Mouse (Mus musculus): ENCODE data around the gene Selenon. TPM values are rescaled to one million over a fixed set of nuclear protein-coding genes. Genes with fewer than 3 reads are reported as not detected.

The Selenon gene
- total and polyA plus RNA-seq, 2 experiments: 0.74 to 2.4 TPM

GRCm38 (mm10) chr4:134491716-134492115 lies 60.2 kb downstream of the Selenon start:
- H3K27ac ChIP-seq (replicated peaks; ENCODE audit: insufficient read depth, low read depth, low read length): no peak overlapping the region
- TF ChIP-seq POLR2A (IDR thresholded peaks at IDR 0.05; ENCODE audit: extremely low read depth, insufficient read depth, low read length) (no peak), CTCF (IDR thresholded peaks at IDR 0.05; ENCODE audit: low read depth, low read length) (no peak)
- H3K79me2 ChIP-seq (ENCODE audit: control insufficient read depth, insufficient read depth, low read length): no peaks in the 10 kb centered on the region
- WGBS: 82% methylated on average over 6 of the region's 6 CpGs
- H3K9ac ChIP-seq (ENCODE audit: low read depth, low read length): no peak overlapping the region
- peaks cover 37% of the 10 kb centered on the region for H3K4me1 ChIP-seq (ENCODE audit: control insufficient read depth, insufficient read depth, low read length)
- H3K4me3 ChIP-seq (ENCODE audit: insufficient read depth, low read depth, low read length): no peak overlapping the region
- no peaks in the 10 kb centered on the region for H3K27me3 ChIP-seq (ENCODE audit: control insufficient read depth, insufficient read depth, low read length)
- no peaks in the 10 kb centered on the region for H3K36me3 ChIP-seq (ENCODE audit: control insufficient read depth, insufficient read depth, low read length)
- no peak for DNase-seq (ENCODE audit: extremely low read depth, low read depth, low spot score)

DNA sequence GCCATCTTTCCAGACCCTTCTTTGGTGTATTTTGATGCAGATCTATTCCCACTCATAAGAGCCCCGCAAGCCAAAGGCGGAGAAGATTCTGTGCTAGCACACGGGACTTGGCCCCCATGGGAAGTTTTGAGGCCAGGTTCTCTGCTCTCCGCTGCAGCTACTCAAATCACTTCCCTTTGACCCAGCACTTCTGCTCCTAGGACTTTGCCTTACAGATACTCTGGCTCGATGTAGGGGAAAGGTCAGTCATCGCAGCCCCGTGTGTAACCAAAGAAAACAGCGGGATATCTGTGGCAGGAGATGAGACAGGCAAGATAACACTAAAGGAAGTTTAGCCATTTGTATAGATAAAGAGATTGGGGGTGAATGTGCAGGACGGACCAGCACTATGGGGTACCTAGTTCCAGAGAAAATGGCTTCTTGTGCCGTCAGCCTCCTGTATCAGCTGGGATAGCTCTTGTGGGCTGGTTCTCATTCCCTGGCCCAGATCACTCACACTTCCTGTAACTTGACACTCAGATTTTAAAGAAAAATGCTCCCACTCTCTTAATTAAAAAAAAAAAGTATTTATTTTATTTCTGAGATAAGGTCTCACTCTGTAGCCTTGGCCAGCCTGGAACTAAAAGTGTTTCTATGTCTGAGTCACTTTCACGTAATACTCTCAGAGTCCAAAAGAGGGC lies 61.8 kb downstream of the Selenon start:
- Histone ChIP-seq H3K36me3 (ENCODE audit: control insufficient read depth, insufficient read depth, low read length) (no peaks in the 10 kb centered on the region), H3K79me2 (ENCODE audit: control insufficient read depth, insufficient read depth, low read length) (no peaks in the 10 kb centered on the region), H3K4me1 (ENCODE audit: control insufficient read depth, insufficient read depth, low read length) (peaks cover 35% of the 10 kb centered on the region), H3K27me3 (ENCODE audit: control insufficient read depth, insufficient read depth, low read length) (no peaks in the 10 kb centered on the region), H3K9ac (ENCODE audit: low read depth, low read length) (peak overlapping the region; percentile 44), H3K4me3 (ENCODE audit: insufficient read depth, low read depth, low read length) (no peak overlapping the region), H3K27ac (replicated peaks; ENCODE audit: insufficient read depth, low read depth, low read length) (peak overlapping the region; percentile 87)
- TF ChIP-seq CTCF (IDR thresholded peaks at IDR 0.05; ENCODE audit: low read depth, low read length): no peak
- no peak for TF ChIP-seq POLR2A (IDR thresholded peaks at IDR 0.05; ENCODE audit: extremely low read depth, insufficient read depth, low read length)
- peak; percentile 94 for DNase-seq (ENCODE audit: extremely low read depth, low read depth, low spot score)
- 14% methylated on average over 11 of the region's 11 CpGs for WGBS

GRCm38 (mm10) chr4:134488211-134488610 lies 63.8 kb downstream of the Selenon start:
- no peaks in the 10 kb centered on the region for H3K36me3 ChIP-seq (ENCODE audit: control insufficient read depth, insufficient read depth, low read length)
- H3K27me3 ChIP-seq (ENCODE audit: control insufficient read depth, insufficient read depth, low read length): no peaks in the 10 kb centered on the region
- H3K79me2 ChIP-seq (ENCODE audit: control insufficient read depth, insufficient read depth, low read length): no peaks in the 10 kb centered on the region
- H3K9ac ChIP-seq (ENCODE audit: low read depth, low read length): no peak overlapping the region
- H3K27ac ChIP-seq (replicated peaks; ENCODE audit: insufficient read depth, low read depth, low read length): peak overlapping the region; percentile 78
- no peak overlapping the region for H3K4me3 ChIP-seq (ENCODE audit: insufficient read depth, low read depth, low read length)
- H3K4me1 ChIP-seq (ENCODE audit: control insufficient read depth, insufficient read depth, low read length): peaks cover 32% of the 10 kb centered on the region
- WGBS: 29% methylated on average over 5 of the region's 5 CpGs
- TF ChIP-seq POLR2A (IDR thresholded peaks at IDR 0.05; ENCODE audit: extremely low read depth, insufficient read depth, low read length): no peak
- TF ChIP-seq CTCF (IDR thresholded peaks at IDR 0.05; ENCODE audit: low read depth, low read length): no peak
- DNase-seq (ENCODE audit: extremely low read depth, low read depth, low spot score): peak; percentile 96

Other genes starting within 250 kb of the Selenon start
- gene Trim63, start 237.0 kb downstream of the Selenon start, total RNA-seq (2014; rRNA removed): 0.09 TPM in 1 of 2 replicates, not detected in the other
- gene Trim63, start 237.0 kb downstream of the Selenon start, polyA plus RNA-seq (2012; rRNA removed): not detected in 2 replicates
- under 0.01 and 0.07 TPM in 2 replicates for gene Slc30a2, start 209.0 kb downstream of the Selenon start, total RNA-seq (2014; rRNA removed)
- not detected in 2 replicates for gene Slc30a2, start 209.0 kb downstream of the Selenon start, polyA plus RNA-seq (2012; rRNA removed)
- 0.47 and 1.6 TPM in 2 replicates for gene Extl1, start 168.3 kb downstream of the Selenon start, total RNA-seq (2014; rRNA removed)
- 5.6 and 6.6 TPM in 2 replicates for gene Extl1, start 168.3 kb downstream of the Selenon start, polyA plus RNA-seq (2012; rRNA removed)
- gene Pafah2, start 155.8 kb downstream of the Selenon start, total RNA-seq (2014; rRNA removed): 74.7 and 78.2 TPM in 2 replicates
- gene Pafah2, start 155.8 kb downstream of the Selenon start, polyA plus RNA-seq (2012; rRNA removed): 79.3 and 116 TPM in 2 replicates
- gene Stmn1, start 83.8 kb downstream of the Selenon start, total RNA-seq (2014; rRNA removed): 4.4 and 12.8 TPM in 2 replicates
- 0.49 and 2.8 TPM in 2 replicates for gene Stmn1, start 83.8 kb downstream of the Selenon start, polyA plus RNA-seq (2012; rRNA removed)
- gene Paqr7, start 55.5 kb downstream of the Selenon start, total RNA-seq (2014; rRNA removed): 18.7 and 20.3 TPM in 2 replicates
- gene Paqr7, start 55.5 kb downstream of the Selenon start, polyA plus RNA-seq (2012; rRNA removed): 46.1 and 58.5 TPM in 2 replicates
- 0.09 and 0.34 TPM in 2 replicates for gene Aunip, start 41.2 kb downstream of the Selenon start, total RNA-seq (2014; rRNA removed)
- not detected in 2 replicates for gene Aunip, start 41.2 kb downstream of the Selenon start, polyA plus RNA-seq (2012; rRNA removed)
- 50.9 and 55.1 TPM in 2 replicates for gene Mtfr1l, start 16.8 kb downstream of the Selenon start, total RNA-seq (2014; rRNA removed)
- 80.1 and 96.7 TPM in 2 replicates for gene Mtfr1l, start 16.8 kb downstream of the Selenon start, polyA plus RNA-seq (2012; rRNA removed)
- 1.1 and 1.3 TPM in 2 replicates for gene Man1c1, start 152.1 kb upstream of the Selenon start, total RNA-seq (2014; rRNA removed)
- gene Man1c1, start 152.1 kb upstream of the Selenon start, polyA plus RNA-seq (2012; rRNA removed): 0.86 and 1.1 TPM in 2 replicates
- 6.5 and 7.4 TPM in 2 replicates for gene Ldlrap1, start 215.9 kb upstream of the Selenon start, total RNA-seq (2014; rRNA removed)
- 19.8 and 21.1 TPM in 2 replicates for gene Ldlrap1, start 215.9 kb upstream of the Selenon start, polyA plus RNA-seq (2012; rRNA removed)